Mouse (Mus musculus) midbrain, embryonic 14.5 days (tissue): ENCODE data around the gene Gemin2. TPM values are rescaled to one million over a fixed set of nuclear protein-coding genes. Genes with fewer than 3 reads are reported as not detected.
"Not testable (repeated sequence)": the region's sequence is repeated elsewhere in the genome, so short reads cannot be mapped to it uniquely, and the experiment has no call there.

ENCODE experiments used
- ATAC-seq: fragments of 200-750 bp; cut with Nextera tagmentation; 2 replicates; pipeline ENCODE4 v1.8.0; 2017; ENCODE audit warnings: moderate number of reproducible peaks, moderate library complexity; ENCODE audit not compliant: low FRiP score, low TSS enrichment
- DNase-seq: peaks from one replicate; pipeline ENCODE4 v3.0.0-alpha.2; 2015
- H3K27ac ChIP-seq: fragments of 300-500 bp; sonication (generic); replicated peaks from 2 replicates; pipeline ENCODE4 v1.5.1; 2014; ENCODE audit warnings: mild to moderate bottlenecking, low read depth, low read length, moderate library complexity
- H3K27me3 ChIP-seq: fragments of 300-500 bp; sonication (generic); 2 replicates; pipeline ENCODE4 v1.6.1; 2014; ENCODE audit warnings: low read length, control low read depth, mixed read lengths; ENCODE audit not compliant: control insufficient read depth, insufficient read depth
- H3K36me3 ChIP-seq: fragments of 300-500 bp; sonication (generic); 2 replicates; pipeline ENCODE4 v1.6.1; 2014; ENCODE audit warnings: low read length, control low read depth; ENCODE audit not compliant: control insufficient read depth, insufficient read depth
- H3K4me1 ChIP-seq: fragments of 300-500 bp; sonication (generic); 2 replicates; pipeline ENCODE4 v1.6.1; 2014; ENCODE audit warnings: mild to moderate bottlenecking, antibody characterized with exemption, low read length, control low read depth; ENCODE audit not compliant: control insufficient read depth, insufficient read depth
- H3K4me2 ChIP-seq: fragments of 300-500 bp; sonication (generic); 2 replicates; pipeline ENCODE4 v1.6.1; 2014; ENCODE audit warnings: mild to moderate bottlenecking, low read length, moderate library complexity
- H3K4me3 ChIP-seq: fragments of 300-500 bp; sonication (generic); replicated peaks from 2 replicates; pipeline ENCODE4 v1.5.1; 2014; ENCODE audit warnings: low read depth, low read length
- H3K9ac ChIP-seq: fragments of 300-500 bp; sonication (generic); replicated peaks from 2 replicates; pipeline ENCODE4 v1.6.1; 2014; ENCODE audit warnings: mild to moderate bottlenecking, low read length, moderate library complexity
- H3K9me3 ChIP-seq: fragments of 300-500 bp; sonication (generic); 2 replicates; pipeline ENCODE4 v1.6.1; 2016; ENCODE audit warnings: low read length, control low read depth, mixed read lengths; ENCODE audit not compliant: control insufficient read depth
- WGBS: fragments of 180-500 bp; shearing (Covaris S2); extraction: QIAGEN DNeasy Blood & Tissue Kit; methylation state at CpG from one replicate; pipeline ENCODE4 v1.1.7; 2014; 5-methylcytosine and 5-hydroxymethylcytosine counted together
- polyA plus RNA-seq: library from polyadenylated mRNA; unstranded; fragments of >200 nt; fragmentation: Nextera tagmentation; extraction: Ambion mirVana; gene quantifications from 2 replicates; pipeline ENCODE4 v1.2.1, GENCODE M21; 2014

Gene Gemin2
- polyA plus RNA-seq, 1 experiment from 2014 or later, result 12.7 TPM

GRCm38 (mm10) chr12:59052470-59052869 is 39.3 kb downstream of the Gemin2 start:
- H3K4me1 ChIP-seq, result no peaks in the 10 kb centered on the region
- DNase-seq, result no peak
- H3K36me3 ChIP-seq, result peaks cover 32% of the 10 kb centered on the region

DNA sequence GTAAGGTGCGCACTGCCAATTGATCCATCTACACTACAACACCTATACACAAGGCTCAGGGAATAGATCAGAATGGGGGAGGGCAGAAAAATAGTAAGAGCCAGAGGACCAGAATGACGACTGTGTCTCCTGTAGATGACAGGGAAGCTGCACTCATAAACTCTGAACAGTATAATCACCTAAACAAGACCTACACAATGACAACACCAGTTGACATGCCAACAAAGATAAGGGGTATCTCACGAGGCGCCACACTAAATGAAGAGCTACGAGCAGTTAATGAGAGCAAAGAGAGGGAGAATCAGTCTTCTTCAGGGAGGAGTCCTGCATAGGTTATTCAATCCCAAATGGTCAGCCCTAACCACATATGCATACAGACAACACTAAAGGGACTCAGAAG is 40.0 kb downstream of the Gemin2 start:
- Histone ChIP-seq H3K9me3 (no peaks in the 10 kb centered on the region), H3K9ac (no peak overlapping the region), H3K4me3 (no peak overlapping the region), H3K27me3 (no peaks in the 10 kb centered on the region), H3K27ac (no peak overlapping the region), H3K4me2 (no peak overlapping the region), H3K36me3 (peaks cover 29% of the 10 kb centered on the region), H3K4me1 (no peaks in the 10 kb centered on the region)
- WGBS, result 91% methylated on average over 5 of the region's 5 CpGs
- DNase-seq (no peak), ATAC-seq (no peak)

More at GRCm38 (mm10) chr12:59052470-59052869, 39.3 kb downstream of the Gemin2 start:
- Histone ChIP-seq H3K27me3 (no peaks in the 10 kb centered on the region), H3K4me3 (no peak overlapping the region), H3K27ac (no peak overlapping the region), H3K9me3 (no peaks in the 10 kb centered on the region), H3K9ac (no peak overlapping the region), H3K4me2 (no peak overlapping the region)
- WGBS, result 95% methylated on average over 3 of the region's 3 CpGs
- no peak for ATAC-seq

DNA sequence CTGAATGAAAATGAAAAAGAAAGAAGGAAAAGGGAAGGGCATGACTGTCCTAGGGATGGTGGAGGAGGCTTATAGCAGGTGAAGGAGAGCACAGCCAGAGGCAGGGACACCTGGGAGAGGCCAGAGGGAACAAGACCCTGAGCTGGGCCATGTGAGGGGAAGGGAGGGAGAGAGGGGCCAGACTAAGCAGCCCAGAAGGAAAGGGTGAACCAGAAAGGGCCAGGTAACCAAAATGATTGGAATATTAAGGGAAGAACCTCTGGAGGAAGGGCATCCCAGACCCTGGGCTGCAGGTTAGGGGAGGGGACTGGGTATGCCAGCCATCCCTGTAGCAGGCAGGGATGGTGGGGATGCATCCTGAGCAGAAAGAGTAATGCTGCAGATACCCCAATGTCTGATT is 40.8 kb downstream of the Gemin2 start:
- Histone ChIP-seq H3K27me3 (no peaks in the 10 kb centered on the region), H3K4me2 (no peak overlapping the region), H3K9me3 (no peaks in the 10 kb centered on the region), H3K9ac (no peak overlapping the region), H3K36me3 (peaks cover 21% of the 10 kb centered on the region), H3K4me1 (no peaks in the 10 kb centered on the region), H3K27ac (no peak overlapping the region), H3K4me3 (no peak overlapping the region)
- no peak for DNase-seq
- ATAC-seq, result no peak

DNA sequence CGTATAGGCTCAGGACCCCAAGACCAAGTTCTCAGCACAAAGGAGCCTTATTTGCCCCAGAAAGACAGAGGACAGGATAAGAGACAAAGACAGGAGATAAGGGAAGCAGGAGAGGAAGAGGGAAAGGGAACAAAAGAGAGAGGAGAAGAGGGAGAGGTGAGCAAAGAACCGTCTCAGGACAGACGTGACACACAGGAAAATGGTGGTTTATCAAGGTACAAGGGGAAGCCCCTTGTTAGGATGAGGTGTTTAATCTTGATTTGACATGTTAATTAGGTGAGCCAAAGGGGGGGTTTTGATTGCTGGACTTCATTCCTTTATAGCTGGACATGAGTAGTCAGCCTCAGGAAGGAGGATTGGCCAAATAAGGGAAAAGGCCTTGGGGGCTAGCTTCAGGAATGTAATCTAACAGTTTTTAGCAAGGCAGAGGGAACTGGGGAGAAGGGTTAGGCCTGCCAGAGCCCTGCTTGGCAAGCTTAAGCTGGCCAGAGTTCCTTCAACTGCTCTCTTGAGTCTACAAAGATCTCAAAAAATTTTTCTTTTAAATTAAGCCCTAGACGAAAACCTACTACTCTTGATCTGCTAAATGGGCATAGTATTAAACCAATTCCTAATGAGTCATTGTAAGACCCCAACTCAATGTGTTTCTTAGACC is 42.1 kb downstream of the Gemin2 start:
- Histone ChIP-seq H3K9ac (no peak overlapping the region), H3K4me1 (peaks cover 11% of the 10 kb centered on the region), H3K9me3 (no peaks in the 10 kb centered on the region), H3K4me2 (no peak overlapping the region), H3K27me3 (no peaks in the 10 kb centered on the region), H3K27ac (no peak overlapping the region), H3K4me3 (no peak overlapping the region), H3K36me3 (peaks cover 11% of the 10 kb centered on the region; the same call in 1 of the 2 replicates)
- ATAC-seq (no peak), DNase-seq (no peak)
- WGBS, result 92% methylated on average over 4 of the region's 4 CpGs

GRCm38 (mm10) chr12:59056222-59056621 is 43.0 kb downstream of the Gemin2 start:
- no peak overlapping the region for H3K4me3 ChIP-seq
- no peaks in the 10 kb centered on the region for H3K27me3 ChIP-seq
- H3K36me3 ChIP-seq, result peaks cover 11% of the 10 kb centered on the region; the same call in 1 of the 2 replicates
- no peak for ATAC-seq
- H3K27ac ChIP-seq, result no peak overlapping the region
- H3K4me1 ChIP-seq, result peaks cover 13% of the 10 kb centered on the region
- no peak overlapping the region for H3K4me2 ChIP-seq
- H3K9me3 ChIP-seq, result no peaks in the 10 kb centered on the region
- no peak for DNase-seq
- H3K9ac ChIP-seq, result no peak overlapping the region
- WGBS, result 97% methylated on average over 11 of the region's 11 CpGs

DNA sequence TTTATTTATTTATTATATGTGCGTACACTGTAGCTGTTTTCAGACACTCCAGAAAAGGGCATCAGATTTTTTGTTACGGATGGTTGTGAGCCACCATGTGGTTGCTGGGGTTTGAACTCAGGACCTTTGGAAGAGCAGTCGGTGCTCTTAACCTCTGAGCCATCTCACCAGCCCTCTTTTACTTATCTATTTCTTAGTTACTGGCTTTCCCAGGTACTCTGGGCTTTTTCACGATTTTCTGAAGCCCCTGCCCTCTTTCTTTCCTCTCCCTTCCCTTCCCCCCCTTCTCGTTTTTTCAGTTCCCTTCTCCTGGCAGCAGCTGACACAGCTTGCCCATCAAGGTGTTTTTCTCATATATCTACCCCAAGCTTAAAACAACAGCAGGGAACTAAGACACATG is 45.0 kb downstream of the Gemin2 start:
- not testable (repeated sequence) for H3K36me3 ChIP-seq, H3K27ac ChIP-seq, H3K27me3 ChIP-seq, H3K4me3 ChIP-seq, DNase-seq, H3K9me3 ChIP-seq, H3K4me2 ChIP-seq, H3K9ac ChIP-seq, ATAC-seq
- peaks cover 13% of the 10 kb centered on the region for H3K4me1 ChIP-seq
- 91% methylated on average over 5 of the region's 5 CpGs for WGBS

GRCm38 (mm10) chr12:59060322-59060721 is 47.1 kb downstream of the Gemin2 start:
- Histone ChIP-seq H3K27me3 (no peaks in the 10 kb centered on the region), H3K4me3 (peak overlapping the region; percentile 75), H3K9me3 (no peaks in the 10 kb centered on the region), H3K4me2 (peak overlapping the region; percentile 58), H3K27ac (peak overlapping the region; percentile 94; the same call in 1 of the 2 replicates), H3K9ac (peak overlapping the region; percentile 89), H3K4me1 (peaks cover 13% of the 10 kb centered on the region), H3K36me3 (peaks cover 5% of the 10 kb centered on the region; the same call in 1 of the 2 replicates)
- 69% methylated on average over 4 of the region's 4 CpGs for WGBS
- ATAC-seq, result no peak
- DNase-seq, result no peak

- WGBS, result under 1% methylated on average over 49 of the region's 49 CpGs
- H3K9ac ChIP-seq, result peak within 1 kb of the TSS; percentile 89
- H3K4me2 ChIP-seq, result peak within 1 kb of the TSS; percentile 58
- peaks cover 13% of the 10 kb centered on the region for H3K4me1 ChIP-seq
- H3K4me3 ChIP-seq, result peak within 1 kb of the TSS; percentile 75
- H3K36me3 ChIP-seq, result peaks cover 3% of the 10 kb centered on the region; the same call in 1 of the 2 replicates
- DNase-seq (peak; percentile 90), ATAC-seq (peak; percentile 96)
- H3K27me3 ChIP-seq, result no peaks in the 10 kb centered on the region
- H3K27ac ChIP-seq, result peak within 1 kb of the TSS; percentile 94
- H3K9me3 ChIP-seq, result no peaks in the 10 kb centered on the region
Measured at GRCm38 (mm10) chr12:59060993-59061595, 47.9 kb downstream of the Gemin2 start, which contains the start of gene Trappc6b. Gene Trappc6b, minus strand, starts transcription at chr12:59061472.

DNA sequence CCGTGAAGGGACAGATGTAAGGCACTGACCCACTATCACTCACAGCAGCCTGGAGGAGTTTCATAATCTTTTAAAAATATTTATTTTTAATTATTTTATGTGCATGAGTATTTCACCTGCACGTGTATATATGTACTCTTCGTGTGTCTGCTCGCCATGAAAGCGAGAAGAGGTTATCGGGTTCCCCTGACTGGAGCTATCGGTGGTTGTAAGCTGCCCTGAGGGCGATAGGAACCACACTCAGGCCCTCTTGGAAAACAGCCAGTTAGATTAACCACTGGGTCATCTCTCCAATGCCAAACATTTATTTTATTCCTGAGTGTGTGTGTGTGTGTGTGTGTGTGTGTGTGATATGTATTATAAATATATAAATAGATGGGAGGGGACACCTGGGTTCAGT is 51.6 kb downstream of the Gemin2 start:
- H3K4me1 ChIP-seq, result peaks cover 10% of the 10 kb centered on the region
- no peaks in the 10 kb centered on the region for H3K27me3 ChIP-seq
- H3K9ac ChIP-seq, result no peak overlapping the region
- DNase-seq, result no peak
- no peaks in the 10 kb centered on the region for H3K9me3 ChIP-seq
- ATAC-seq, result no peak
- WGBS, result 85% methylated on average over 8 of the region's 8 CpGs
- H3K4me3 ChIP-seq, result no peak overlapping the region
- H3K27ac ChIP-seq, result no peak overlapping the region
- H3K4me2 ChIP-seq, result no peak overlapping the region
- H3K36me3 ChIP-seq, result peaks cover 18% of the 10 kb centered on the region
